Mouse (Mus musculus): ENCODE data around the gene Cask. TPM values are rescaled to one million over a fixed set of nuclear protein-coding genes. Genes with fewer than 3 reads are reported as not detected.

The Cask gene
- polyA plus RNA-seq, 1 experiment from 2014 or later = 5.0 TPM

DNA sequence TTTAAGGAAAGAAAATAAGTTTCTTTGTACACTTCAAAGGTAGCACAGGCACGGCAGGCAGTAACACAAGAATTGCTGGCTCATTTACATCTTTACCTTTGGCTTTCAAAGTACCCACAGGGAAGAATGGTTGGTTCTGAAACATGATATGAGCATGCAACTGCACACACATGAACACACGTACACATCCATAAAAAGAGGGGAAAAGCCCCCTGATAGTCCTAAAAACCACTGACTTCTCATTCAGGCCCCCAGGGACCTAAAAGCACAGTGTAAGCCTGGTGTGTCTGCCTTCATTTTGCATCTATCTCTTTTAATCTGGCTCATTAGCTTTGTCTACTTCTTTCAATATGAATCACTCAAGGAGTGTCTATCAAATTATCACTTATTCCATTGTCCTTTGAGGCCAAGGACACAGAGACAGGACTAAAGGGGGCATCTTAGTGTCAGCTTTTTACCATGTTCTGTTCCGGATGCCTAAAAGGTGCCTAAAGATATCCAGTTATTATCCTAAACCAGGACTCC is 192.5 kb downstream of the Cask start:
- no peaks in the 10 kb centered on the region for H3K9me3 ChIP-seq (replicated peaks; ENCODE audit: control insufficient read depth, low read length)
- H3K4me2 ChIP-seq (ENCODE audit: low read depth, low read length) = no peak overlapping the region
- H3K4me3 ChIP-seq (ENCODE audit: low read length) = no peak overlapping the region
- ATAC-seq (replicated peaks; ENCODE audit: extremely low read depth, insufficient read depth, low FRiP score) = no peak
- 66% methylated on average over 3 of the region's 3 CpGs for WGBS
- no peaks in the 10 kb centered on the region for H3K36me3 ChIP-seq (ENCODE audit: control insufficient read depth, insufficient read depth)
- H3K27ac ChIP-seq (ENCODE audit: low read length) = no peak overlapping the region
- H3K9ac ChIP-seq (ENCODE audit: low read length) = no peak overlapping the region
- no peaks in the 10 kb centered on the region for H3K4me1 ChIP-seq (ENCODE audit: control insufficient read depth, insufficient read depth, low read length)
- no peaks in the 10 kb centered on the region for H3K27me3 ChIP-seq (ENCODE audit: control insufficient read depth, insufficient read depth, low read length)

DNA sequence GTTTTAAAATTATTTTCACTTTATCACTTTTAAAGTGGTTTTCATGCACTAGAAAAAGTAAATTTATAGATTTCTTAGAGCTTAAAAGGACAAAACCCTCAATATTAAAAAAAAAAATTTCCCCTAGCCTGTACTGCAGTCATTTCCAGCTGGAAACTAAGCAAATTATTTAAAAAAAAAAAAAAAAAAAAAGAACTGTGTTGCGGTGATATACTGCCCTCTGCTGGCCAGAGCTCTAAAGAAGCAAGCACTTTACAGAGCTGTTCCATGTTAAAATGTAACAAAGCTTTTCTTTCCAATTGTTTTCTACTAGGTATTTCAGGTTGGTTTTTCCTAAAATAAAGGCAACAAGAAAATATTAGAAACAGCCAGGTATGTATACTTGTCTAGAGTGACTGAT is 194.4 kb downstream of the Cask start:
- no peaks in the 10 kb centered on the region for H3K27me3 ChIP-seq (ENCODE audit: control insufficient read depth, insufficient read depth, low read length)
- no peaks in the 10 kb centered on the region for H3K9me3 ChIP-seq (replicated peaks; ENCODE audit: control insufficient read depth, low read length)
- no peaks in the 10 kb centered on the region for H3K4me1 ChIP-seq (ENCODE audit: control insufficient read depth, insufficient read depth, low read length)
- no peak overlapping the region for H3K9ac ChIP-seq (ENCODE audit: low read length)
- 8% methylated on average over 1 of the region's 1 CpGs for WGBS
- H3K4me2 ChIP-seq (ENCODE audit: low read depth, low read length) = no peak overlapping the region
- H3K36me3 ChIP-seq (ENCODE audit: control insufficient read depth, insufficient read depth) = no peaks in the 10 kb centered on the region
- ATAC-seq (replicated peaks; ENCODE audit: extremely low read depth, insufficient read depth, low FRiP score) = no peak
- no peak overlapping the region for H3K27ac ChIP-seq (ENCODE audit: low read length)
- H3K4me3 ChIP-seq (ENCODE audit: low read length) = no peak overlapping the region

DNA sequence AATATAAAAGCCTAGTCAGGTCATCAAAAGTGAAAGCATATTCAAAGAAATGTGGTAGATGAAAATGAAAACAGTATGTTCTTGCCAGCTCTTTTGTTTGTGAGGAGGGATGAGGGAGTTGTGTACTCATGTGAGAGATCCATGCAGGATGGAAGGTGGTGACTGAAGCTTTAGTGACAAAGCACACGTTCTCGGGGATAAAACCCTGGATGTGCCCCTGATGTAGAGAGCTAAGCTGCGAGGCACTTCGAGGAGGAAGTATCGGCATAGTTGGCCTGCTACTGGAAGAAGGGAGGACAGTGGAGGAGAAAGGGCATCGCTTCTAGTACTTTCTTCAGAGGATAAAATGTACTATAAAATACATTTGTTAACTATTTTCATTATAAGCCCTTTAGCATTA is 195.3 kb downstream of the Cask start:
- no peaks in the 10 kb centered on the region for H3K36me3 ChIP-seq (ENCODE audit: control insufficient read depth, insufficient read depth)
- no peak overlapping the region for H3K4me3 ChIP-seq (ENCODE audit: low read length)
- H3K4me2 ChIP-seq (ENCODE audit: low read depth, low read length) = peak overlapping the region; percentile 18; the same call in 1 of the 2 replicates
- peak overlapping the region; percentile 48; the same call in 1 of the 2 replicates for H3K27ac ChIP-seq (ENCODE audit: low read length)
- WGBS = 73% methylated on average over 6 of the region's 6 CpGs
- no peaks in the 10 kb centered on the region for H3K9me3 ChIP-seq (replicated peaks; ENCODE audit: control insufficient read depth, low read length)
- no peak overlapping the region for H3K9ac ChIP-seq (ENCODE audit: low read length)
- no peaks in the 10 kb centered on the region for H3K27me3 ChIP-seq (ENCODE audit: control insufficient read depth, insufficient read depth, low read length)
- H3K4me1 ChIP-seq (ENCODE audit: control insufficient read depth, insufficient read depth, low read length) = no peaks in the 10 kb centered on the region
- no peak for ATAC-seq (replicated peaks; ENCODE audit: extremely low read depth, insufficient read depth, low FRiP score)

DNA sequence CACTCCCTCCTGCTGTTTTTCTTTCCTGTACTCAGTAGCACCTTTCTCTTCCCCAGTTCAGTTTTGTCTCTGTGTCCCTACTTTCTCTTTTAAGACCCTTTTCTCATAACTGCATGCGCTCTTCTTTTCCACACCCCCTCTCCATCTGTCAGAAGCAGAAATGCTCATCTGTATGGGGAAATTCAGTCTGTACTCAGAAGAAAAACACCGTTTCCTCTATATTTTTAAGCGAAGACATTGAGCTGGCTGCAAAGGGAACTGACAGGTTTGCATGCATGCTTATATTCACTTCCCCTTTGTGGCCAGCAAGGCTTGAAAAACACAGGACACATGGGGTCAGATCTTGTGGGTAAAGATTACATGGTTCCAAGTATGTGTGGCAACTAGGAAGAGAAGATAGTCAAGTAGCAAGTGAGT is 196.2 kb downstream of the Cask start:
- H3K27ac ChIP-seq (ENCODE audit: low read length) = no peak overlapping the region; the same call in 1 of the 2 replicates
- 76% methylated on average over 3 of the region's 3 CpGs for whole genome bisulfite sequencing
- no peak overlapping the region for H3K9ac ChIP-seq (ENCODE audit: low read length)
- ATAC-seq (replicated peaks; ENCODE audit: extremely low read depth, insufficient read depth, low FRiP score) = no peak
- no peaks in the 10 kb centered on the region for H3K27me3 ChIP-seq (ENCODE audit: control insufficient read depth, insufficient read depth, low read length)
- no peaks in the 10 kb centered on the region for H3K36me3 ChIP-seq (ENCODE audit: control insufficient read depth, insufficient read depth)
- H3K4me2 ChIP-seq (ENCODE audit: low read depth, low read length) = no peak overlapping the region
- no peaks in the 10 kb centered on the region for H3K4me1 ChIP-seq (ENCODE audit: control insufficient read depth, insufficient read depth, low read length)
- no peaks in the 10 kb centered on the region for H3K9me3 ChIP-seq (replicated peaks; ENCODE audit: control insufficient read depth, low read length)
- no peak overlapping the region for H3K4me3 ChIP-seq (ENCODE audit: low read length)

DNA sequence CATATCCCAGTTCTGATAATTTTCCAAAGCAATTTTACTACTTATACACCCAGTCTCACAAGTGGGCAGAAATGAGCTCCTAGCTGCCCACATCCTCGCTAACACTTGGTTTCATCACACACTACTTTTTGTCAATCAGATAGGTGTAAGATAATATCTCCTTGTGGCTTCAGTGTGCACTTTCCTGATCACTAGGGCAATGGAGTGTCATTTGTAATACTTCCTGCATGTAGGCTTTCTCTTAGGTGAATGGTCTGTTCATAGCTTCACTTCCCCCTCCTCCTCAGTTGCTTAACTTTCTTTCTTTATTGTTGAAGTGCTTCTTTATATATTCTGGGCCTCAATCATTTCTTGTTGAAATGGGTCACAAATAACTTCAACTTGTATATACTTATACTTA is 198.9 kb downstream of the Cask start:
- H3K36me3 ChIP-seq (ENCODE audit: control insufficient read depth, insufficient read depth) = no peaks in the 10 kb centered on the region
- no peak overlapping the region for H3K4me2 ChIP-seq (ENCODE audit: low read depth, low read length)
- H3K4me3 ChIP-seq (ENCODE audit: low read length) = no peak overlapping the region
- ATAC-seq (replicated peaks; ENCODE audit: extremely low read depth, insufficient read depth, low FRiP score) = no peak
- H3K9ac ChIP-seq (ENCODE audit: low read length) = no peak overlapping the region
- no peaks in the 10 kb centered on the region for H3K27me3 ChIP-seq (ENCODE audit: control insufficient read depth, insufficient read depth, low read length)
- H3K27ac ChIP-seq (ENCODE audit: low read length) = no peak overlapping the region
- no peaks in the 10 kb centered on the region for H3K9me3 ChIP-seq (replicated peaks; ENCODE audit: control insufficient read depth, low read length)
- H3K4me1 ChIP-seq (ENCODE audit: control insufficient read depth, insufficient read depth, low read length) = no peaks in the 10 kb centered on the region
- WGBS = 70% methylated on average over 1 of the region's 1 CpGs

DNA sequence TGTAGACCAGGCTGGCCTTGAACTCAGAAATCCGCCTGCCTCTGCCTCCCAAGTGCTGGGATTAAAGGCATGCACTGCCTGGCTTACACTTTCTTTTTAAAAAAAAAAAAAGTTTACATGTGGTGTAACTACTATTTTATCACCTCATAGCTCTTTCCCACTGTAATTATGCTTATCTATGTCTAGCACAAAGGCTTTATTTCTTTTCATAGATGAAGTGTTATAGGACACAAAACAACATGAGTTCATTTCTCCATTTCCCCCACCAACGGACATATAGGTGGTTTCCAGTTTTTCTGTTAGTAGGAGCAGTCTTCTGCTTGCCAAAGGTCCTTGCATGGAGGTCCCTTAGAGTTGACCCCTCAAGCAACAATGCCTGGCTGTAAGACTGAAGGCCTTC is 199.3 kb downstream of the Cask start:
- Histone ChIP-seq H3K4me1 (ENCODE audit: control insufficient read depth, insufficient read depth, low read length) (no peaks in the 10 kb centered on the region), H3K9me3 (replicated peaks; ENCODE audit: control insufficient read depth, low read length) (no peaks in the 10 kb centered on the region; the same call in 1 of the 2 replicates), H3K4me3 (ENCODE audit: low read length) (no peak overlapping the region), H3K4me2 (ENCODE audit: low read depth, low read length) (no peak overlapping the region), H3K27ac (ENCODE audit: low read length) (no peak overlapping the region), H3K9ac (ENCODE audit: low read length) (no peak overlapping the region), H3K27me3 (ENCODE audit: control insufficient read depth, insufficient read depth, low read length) (no peaks in the 10 kb centered on the region), H3K36me3 (ENCODE audit: control insufficient read depth, insufficient read depth) (no peaks in the 10 kb centered on the region)
- WGBS = 56% methylated on average over 2 of the region's 2 CpGs
- ATAC-seq (replicated peaks; ENCODE audit: extremely low read depth, insufficient read depth, low FRiP score) = no peak

DNA sequence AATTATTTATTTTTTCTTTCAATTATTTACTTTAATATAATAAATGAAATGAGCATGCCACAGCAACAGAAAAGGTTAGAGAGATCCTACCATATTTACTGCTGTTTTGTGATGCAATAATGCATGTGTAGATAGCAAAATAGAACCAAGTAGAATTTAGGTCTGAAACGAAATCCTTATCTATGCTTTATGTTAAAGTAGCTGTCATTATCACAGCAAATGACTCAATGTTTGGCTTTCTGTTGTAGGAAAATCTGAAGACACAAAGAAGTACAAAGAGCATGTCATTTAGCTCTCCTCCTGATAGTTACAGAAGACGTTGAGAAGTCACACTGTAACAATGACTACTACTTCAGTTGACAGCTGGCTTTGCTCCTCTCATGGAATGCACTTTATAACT is 212.3 kb downstream of the Cask start:
- no peak for ATAC-seq (replicated peaks; ENCODE audit: extremely low read depth, insufficient read depth, low FRiP score)
- H3K9me3 ChIP-seq (replicated peaks; ENCODE audit: control insufficient read depth, low read length) = no peaks in the 10 kb centered on the region
- 28% methylated on average over 2 of the region's 2 CpGs for WGBS

DNA sequence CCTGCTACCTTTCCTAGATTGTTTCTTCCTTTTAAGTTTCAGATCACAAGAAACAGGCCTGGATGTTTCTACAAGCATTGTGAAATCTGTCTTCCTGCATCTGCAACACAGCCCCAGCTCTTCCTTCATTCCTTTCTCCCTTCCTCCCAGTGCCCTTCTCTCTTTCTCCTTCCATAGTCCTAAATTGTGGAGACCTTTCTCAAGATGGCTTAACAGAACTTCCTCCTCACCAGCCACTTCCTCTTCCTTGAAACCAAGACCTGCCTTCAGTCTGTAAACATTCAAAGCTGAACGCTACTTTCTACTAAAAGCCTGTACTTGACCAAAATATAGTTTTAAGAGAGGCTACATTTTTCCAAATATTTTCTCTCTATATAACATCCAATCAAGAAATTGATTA is 214.8 kb downstream of the Cask start:
- ATAC-seq (replicated peaks; ENCODE audit: extremely low read depth, insufficient read depth, low FRiP score) = no peak
- Histone ChIP-seq H3K4me1 (ENCODE audit: control insufficient read depth, insufficient read depth, low read length) (no peaks in the 10 kb centered on the region), H3K9ac (ENCODE audit: low read length) (no peak overlapping the region), H3K4me2 (ENCODE audit: low read depth, low read length) (no peak overlapping the region), H3K9me3 (replicated peaks; ENCODE audit: control insufficient read depth, low read length) (no peaks in the 10 kb centered on the region), H3K27me3 (ENCODE audit: control insufficient read depth, insufficient read depth, low read length) (no peaks in the 10 kb centered on the region), H3K27ac (ENCODE audit: low read length) (no peak overlapping the region), H3K36me3 (ENCODE audit: control insufficient read depth, insufficient read depth) (no peaks in the 10 kb centered on the region), H3K4me3 (ENCODE audit: low read length) (no peak overlapping the region)
- 84% methylated on average over 1 of the region's 1 CpGs for WGBS

More for the DNA sequence above, 212.3 kb downstream of the Cask start:
- Histone ChIP-seq H3K27me3 (ENCODE audit: control insufficient read depth, insufficient read depth, low read length) (no peaks in the 10 kb centered on the region), H3K4me3 (ENCODE audit: low read length) (no peak overlapping the region), H3K4me1 (ENCODE audit: control insufficient read depth, insufficient read depth, low read length) (no peaks in the 10 kb centered on the region), H3K27ac (ENCODE audit: low read length) (no peak overlapping the region), H3K36me3 (ENCODE audit: control insufficient read depth, insufficient read depth) (no peaks in the 10 kb centered on the region), H3K4me2 (ENCODE audit: low read depth, low read length) (no peak overlapping the region), H3K9ac (ENCODE audit: low read length) (no peak overlapping the region)

DNA sequence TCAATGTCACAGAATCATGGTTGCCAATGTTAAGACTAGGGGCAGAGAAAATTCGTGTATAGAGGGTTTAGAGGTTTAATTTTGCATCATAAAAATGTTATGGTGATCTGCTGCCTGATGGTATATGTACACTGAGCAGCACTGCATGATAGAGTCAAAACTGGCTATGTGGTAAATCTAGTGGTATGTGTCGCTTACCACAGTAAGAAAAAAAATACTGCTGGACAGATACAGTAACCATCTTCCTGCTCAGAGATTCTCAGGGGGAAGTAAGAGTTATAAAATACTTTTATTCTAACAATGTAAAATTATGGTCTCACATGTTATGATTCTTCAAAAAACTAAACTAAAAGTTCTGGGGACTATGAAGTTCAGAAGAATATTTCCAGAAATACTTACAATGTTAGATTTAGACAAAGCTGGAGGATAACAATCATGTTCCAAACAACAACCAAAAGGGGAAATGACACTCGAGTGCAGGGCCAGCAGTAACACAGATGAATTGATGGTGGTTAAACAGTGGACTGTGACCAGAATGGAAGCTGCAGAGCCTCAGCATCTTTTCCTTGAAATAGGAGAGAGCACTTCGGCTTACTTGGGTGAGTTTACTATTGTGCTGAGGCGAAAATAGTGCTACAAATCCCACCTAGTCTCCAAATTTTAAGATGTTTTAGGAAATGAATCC is 219.4 kb downstream of the Cask start, which contains the start of gene Gpr34:
Gene Gpr34, plus strand, starts transcription at position 491 of the 685 bp plus-strand sequence.
- WGBS = 63% methylated on average over 5 of the region's 5 CpGs
- H3K9ac ChIP-seq (ENCODE audit: low read length) = no peak within 1 kb of the TSS

More for the DNA sequence above, 219.4 kb downstream of the Cask start, which contains the start of gene Gpr34:
- no peaks in the 10 kb centered on the region for H3K36me3 ChIP-seq (ENCODE audit: control insufficient read depth, insufficient read depth)
- H3K4me3 ChIP-seq (ENCODE audit: low read length) = no peak within 1 kb of the TSS
- no peaks in the 10 kb centered on the region for H3K27me3 ChIP-seq (ENCODE audit: control insufficient read depth, insufficient read depth, low read length)
- no peak for ATAC-seq (replicated peaks; ENCODE audit: extremely low read depth, insufficient read depth, low FRiP score)
- H3K9me3 ChIP-seq (replicated peaks; ENCODE audit: control insufficient read depth, low read length) = no peaks in the 10 kb centered on the region
- H3K4me2 ChIP-seq (ENCODE audit: low read depth, low read length) = no peak within 1 kb of the TSS
- H3K4me1 ChIP-seq (ENCODE audit: control insufficient read depth, insufficient read depth, low read length) = no peaks in the 10 kb centered on the region
- H3K27ac ChIP-seq (ENCODE audit: low read length) = no peak within 1 kb of the TSS
